Comparison of ENCODE assay signal across 8 mouse cellular contexts in the genomic region with DNA sequence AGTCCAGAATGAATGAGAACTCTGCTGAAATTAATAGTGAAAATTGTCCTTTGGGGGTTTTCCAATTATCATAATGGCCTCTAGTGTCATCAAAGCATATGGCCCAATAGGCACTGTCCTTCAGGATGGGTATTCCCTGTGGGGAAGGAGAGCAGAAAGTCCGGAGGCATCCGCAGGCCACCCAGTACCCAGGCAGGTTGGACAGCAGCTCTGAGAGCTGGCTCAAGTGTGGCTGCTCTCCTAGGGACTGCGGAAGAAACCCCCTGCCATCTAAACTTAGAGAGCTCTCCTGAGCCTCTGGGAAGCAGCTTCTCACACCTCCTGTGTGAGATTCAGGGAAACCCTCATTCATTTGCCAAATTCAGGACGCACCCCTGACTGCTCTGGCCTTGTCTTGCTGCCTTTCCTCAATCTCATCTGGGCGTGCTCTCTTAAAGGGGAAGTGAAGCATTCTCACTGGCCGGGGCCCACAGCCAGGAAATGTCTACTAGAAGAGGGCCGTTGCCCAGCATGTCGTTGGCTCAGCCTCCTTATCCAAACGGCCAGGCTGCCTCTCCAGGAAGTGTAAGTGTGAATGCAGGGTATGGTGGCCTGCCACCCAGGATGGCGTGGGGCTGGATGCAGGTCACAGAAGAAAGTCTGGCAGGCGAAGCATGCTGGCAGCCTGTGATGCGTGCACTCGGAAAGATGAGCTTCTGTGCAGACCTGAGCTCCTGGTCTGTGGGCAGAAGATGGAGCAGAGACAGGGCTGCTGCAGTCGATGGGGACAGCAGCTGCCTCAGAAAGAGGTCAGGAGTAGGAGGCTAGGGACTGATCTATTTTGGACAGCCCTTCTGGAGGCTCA.
DNase-seq lines count a peak whose midpoint lies in the region; ATAC-seq and TF ChIP-seq lines count a peak whose summit lies in the region.

No protein-coding gene starts in this region.

- peak overlapping the region; percentile 96 for H3K27ac ChIP-seq in MEL (ENCODE audit: control insufficient read depth, low read depth, low read length)
- H3K27ac ChIP-seq in cerebellum, adult 2 months (ENCODE audit: insufficient read depth, low read length): peak overlapping the region; percentile 9
- H3K27ac ChIP-seq in liver, postnatal 0 days (ENCODE audit: low read depth): peak overlapping the region; percentile 82
- 0 out of 2 replicates have a peak overlapping the region, but pooled peaks have one; percentile 11 for H3K27ac ChIP-seq in neural tube, embryonic 13.5 days (replicated peaks)
- no peak overlapping the region for H3K27ac ChIP-seq in stomach, postnatal 0 days (replicated peaks)

- WGBS in cerebellum, adult 2 months: 1% methylated on average over 14 of the region's 14 CpGs
- WGBS in liver, postnatal 0 days (ENCODE audit: insufficient replicate concordance): 24% methylated on average over 14 of the region's 14 CpGs
- 33% methylated on average over 14 of the region's 14 CpGs for WGBS in neural tube, embryonic 13.5 days
- WGBS in stomach, postnatal 0 days: 21% methylated on average over 14 of the region's 14 CpGs

- peak; percentile 94 for DNase-seq in MEL (ENCODE audit: low read depth, low spot score)
- peak; percentile 87 to 93 for DNase-seq in cerebellum, adult 2 months
- peak; percentile 76 for DNase-seq in heart, postnatal 4 days
- DNase-seq in layer of hippocampus, adult 18-20 months (ENCODE audit: low spot score in 2 of 2): peak; percentile 46 to 54
- peak; percentile 75 for DNase-seq in liver, postnatal 0 days
- DNase-seq in stomach, postnatal 0 days (ENCODE audit: low spot score): peak; percentile 51

- H3K4me3 ChIP-seq in MEL (ENCODE audit: control insufficient read depth in 1 of 2, insufficient read depth in 1 of 2, low read depth in 2 of 2, low read length in 2 of 2): peak overlapping the region; percentile 49 to 71
- peak overlapping the region; percentile 32 for H3K4me3 ChIP-seq in cerebellum, adult 2 months (replicated peaks; ENCODE audit: insufficient read depth, low read depth, low read length)
- peak overlapping the region; percentile 56 for H3K4me3 ChIP-seq in liver, postnatal 0 days (ENCODE audit: low read depth, low read length)
- no peak overlapping the region for H3K4me3 ChIP-seq in neural tube, embryonic 13.5 days
- H3K4me3 ChIP-seq in stomach, postnatal 0 days (ENCODE audit: low read depth, low read length): peak overlapping the region; percentile 10; the same call in 1 of the 2 replicates

- H3K27me3 ChIP-seq in MEL (ENCODE audit: control insufficient read depth in 1 of 2, insufficient read depth in 2 of 2, low read length in 2 of 2): no peaks in the 10 kb centered on the region
- no peaks in the 10 kb centered on the region for H3K27me3 ChIP-seq in cerebellum, adult 2 months (ENCODE audit: control insufficient read depth, insufficient read depth, low read length)
- no peaks in the 10 kb centered on the region for H3K27me3 ChIP-seq in liver, postnatal 0 days (ENCODE audit: insufficient read depth, low read length)
- no peaks in the 10 kb centered on the region for H3K27me3 ChIP-seq in neural tube, embryonic 13.5 days
- no peaks in the 10 kb centered on the region for H3K27me3 ChIP-seq in stomach, postnatal 0 days (ENCODE audit: control insufficient read depth, insufficient read depth, low read length)

- TF ChIP-seq POLR2A in MEL (IDR thresholded peaks at IDR 0.05; ENCODE audit: control insufficient read depth in 1 of 2, insufficient read depth in 1 of 2, low read depth in 1 of 2, low read length in 2 of 2, poor library complexity in 1 of 2): peak; percentile 69 to 74; a peak in 3 of 4 replicates
- TF ChIP-seq POLR2A in cerebellum, adult 2 months (IDR thresholded peaks at IDR 0.05; ENCODE audit: borderline replicate concordance, insufficient read depth, low read length): 0 out of 2 replicates have a peak, but pooled peaks have one; percentile 17

- TF ChIP-seq CTCF in MEL (IDR thresholded peaks at IDR 0.05 in 2 of 3, conservative IDR thresholded peaks at IDR 0.05 in 1 of 3; ENCODE audit: control insufficient read depth in 1 of 3, insufficient read depth in 1 of 3, low read depth in 2 of 3, low read length in 3 of 3, poor library complexity in 1 of 3, severe bottlenecking in 1 of 3): no peak
- TF ChIP-seq CTCF in cerebellum, adult 2 months (IDR thresholded peaks at IDR 0.05; ENCODE audit: borderline replicate concordance, insufficient read depth, low read depth, low read length): no peak
- no peak for TF ChIP-seq CTCF in liver, postnatal 0 days (IDR thresholded peaks at IDR 0.05; ENCODE audit: low read depth)
- TF ChIP-seq CTCF in stomach, postnatal 0 days (IDR thresholded peaks at IDR 0.05; ENCODE audit: low read depth): no peak

- TF ChIP-seq RAD21 in MEL (IDR thresholded peaks at IDR 0.05; ENCODE audit: low read depth, low read length): no peak

- H3K79me2 ChIP-seq in MEL (ENCODE audit: control insufficient read depth, insufficient read depth, low read length, poor library complexity): peaks cover 33% of the 10 kb centered on the region

- peak; percentile 74 to 91 for TF ChIP-seq EP300 in MEL (IDR thresholded peaks at IDR 0.05; ENCODE audit: low read depth in 1 of 2, low read length in 2 of 2)
- peak; percentile 65 for TF ChIP-seq EP300 in liver, postnatal 0 days (IDR thresholded peaks at IDR 0.05; ENCODE audit: low read depth)
- no peak for TF ChIP-seq EP300 in stomach, postnatal 0 days (optimal IDR thresholded peaks at IDR 0.05)

- no peaks in the 10 kb centered on the region for H3K9me3 ChIP-seq in MEL (replicated peaks; ENCODE audit: insufficient read depth, low read length)
- no peaks in the 10 kb centered on the region for H3K9me3 ChIP-seq in liver, postnatal 0 days (ENCODE audit: low read length)
- H3K9me3 ChIP-seq in neural tube, embryonic 13.5 days: no peaks in the 10 kb centered on the region
- no peaks in the 10 kb centered on the region for H3K9me3 ChIP-seq in stomach, postnatal 0 days (ENCODE audit: control insufficient read depth, low read length)

- H3K4me2 ChIP-seq in liver, postnatal 0 days (ENCODE audit: low read depth, low read length): peak overlapping the region; percentile 79
- H3K4me2 ChIP-seq in neural tube, embryonic 13.5 days: peak overlapping the region; percentile 25; the same call in 1 of the 2 replicates
- peak overlapping the region; percentile 37 for H3K4me2 ChIP-seq in stomach, postnatal 0 days (replicated peaks; ENCODE audit: low read depth)

- H3K9ac ChIP-seq in MEL (ENCODE audit: control insufficient read depth, low read depth, low read length, poor library complexity, severe bottlenecking): peak overlapping the region; percentile 76
- H3K9ac ChIP-seq in liver, postnatal 0 days (replicated peaks): peak overlapping the region; percentile 50
- 0 out of 2 replicates have a peak overlapping the region, but pooled peaks have one; percentile 26 for H3K9ac ChIP-seq in neural tube, embryonic 13.5 days
- no peak overlapping the region for H3K9ac ChIP-seq in stomach, postnatal 0 days (ENCODE audit: low read length)

- peaks cover 0 to 43% of the 10 kb centered on the region in 2 experiments; a peak in 3 of 4 replicates for H3K36me3 ChIP-seq in MEL (ENCODE audit: control insufficient read depth in 1 of 2, insufficient read depth in 2 of 2, low read length in 2 of 2)
- H3K36me3 ChIP-seq in liver, postnatal 0 days (replicated peaks; ENCODE audit: insufficient read depth, low read length): 0 out of 2 replicates have a peak, but pooled peaks cover 5% of the 10 kb centered on the region
- H3K36me3 ChIP-seq in neural tube, embryonic 13.5 days: no peaks in the 10 kb centered on the region
- H3K36me3 ChIP-seq in stomach, postnatal 0 days (ENCODE audit: control insufficient read depth, insufficient read depth, low read length): no peaks in the 10 kb centered on the region

- peak; percentile 79 for ATAC-seq in frontal cortex, adult (ENCODE audit: low TSS enrichment)
- ATAC-seq in liver, postnatal 0 days: peak; percentile 48
- ATAC-seq in neural tube, embryonic 13.5 days (ENCODE audit: low read depth): peak; percentile 57
- peak; percentile 52 for ATAC-seq in stomach, postnatal 0 days (ENCODE audit: low FRiP score, low TSS enrichment)

- peaks cover 16 to 45% of the 10 kb centered on the region in 2 experiments for H3K4me1 ChIP-seq in MEL (ENCODE audit: control insufficient read depth in 1 of 2, insufficient read depth in 2 of 2, low read length in 2 of 2)
- H3K4me1 ChIP-seq in cerebellum, adult 2 months (ENCODE audit: control insufficient read depth, insufficient read depth, low read length): peaks cover 12% of the 10 kb centered on the region
- H3K4me1 ChIP-seq in liver, postnatal 0 days (ENCODE audit: insufficient read depth): peaks cover 65% of the 10 kb centered on the region
- H3K4me1 ChIP-seq in neural tube, embryonic 13.5 days (replicated peaks): peaks cover 20% of the 10 kb centered on the region
- no peaks in the 10 kb centered on the region; the same call in 1 of the 2 replicates for H3K4me1 ChIP-seq in stomach, postnatal 0 days (replicated peaks; ENCODE audit: control insufficient read depth, insufficient read depth)

TF ChIP-seq in MEL, 35 proteins besides CTCF, POLR2A, EP300 and RAD21 (continues in another document):
- TF ChIP-seq MAFK (IDR thresholded peaks at IDR 0.05; ENCODE audit: borderline replicate concordance, low read depth, low read length): no peak
- TF ChIP-seq NRF1 (IDR thresholded peaks at IDR 0.05; ENCODE audit: insufficient read depth, low read depth, low read length, poor library complexity, severe bottlenecking): no peak
- TF ChIP-seq GABPA (IDR thresholded peaks at IDR 0.05; ENCODE audit: low read depth, low read length): 0 out of 2 replicates have a peak, but pooled peaks have one; percentile 38
- TF ChIP-seq JUND (IDR thresholded peaks at IDR 0.05; ENCODE audit: low read depth, low read length): no peak
- TF ChIP-seq SIN3A (IDR thresholded peaks at IDR 0.05; ENCODE audit: low read length): peak; percentile 92
- TF ChIP-seq ELF1 (IDR thresholded peaks at IDR 0.05; ENCODE audit: low read depth, low read length): peak; percentile 82
- TF ChIP-seq MYB (IDR thresholded peaks at IDR 0.05; ENCODE audit: low read depth, low read length): peak; percentile 95
- TF ChIP-seq BHLHE40 (IDR thresholded peaks at IDR 0.05; ENCODE audit: borderline replicate concordance, low read depth, low read length): peak; percentile 44; the same call in 1 of the 2 replicates
- TF ChIP-seq GATA1 (IDR thresholded peaks at IDR 0.05; ENCODE audit: low read depth, low read length): peak; percentile 18; the same call in 1 of the 2 replicates
- no peak for TF ChIP-seq USF1 (IDR thresholded peaks at IDR 0.05; ENCODE audit: low read depth, low read length)
- no peak for TF ChIP-seq KAT2A (conservative IDR thresholded peaks at IDR 0.05; ENCODE audit: low read depth, low read length)
- no peak for TF ChIP-seq SMC3 (IDR thresholded peaks at IDR 0.05; ENCODE audit: low read depth, low read length)
- TF ChIP-seq TCF12 (IDR thresholded peaks at IDR 0.05; ENCODE audit: low read depth, low read length): peak; percentile 84
- no peak for TF ChIP-seq POLR2AphosphoS5 (IDR thresholded peaks at IDR 0.05; ENCODE audit: borderline replicate concordance, low read depth, low read length)
- TF ChIP-seq TBP (IDR thresholded peaks at IDR 0.05; ENCODE audit: low read depth, low read length): peak; percentile 92
- TF ChIP-seq E2F4 (IDR thresholded peaks at IDR 0.05; ENCODE audit: borderline replicate concordance, low read depth, low read length): no peak

Comparison
In these comparisons a context has a peak if more than half of its experiments do, and no peak if none do; other contexts are left out.
1. H3K4me2 ChIP-seq: peak in every context shown above with its lines; median percentile 79 in liver, postnatal 0 days; 37 in stomach, postnatal 0 days; 25 in neural tube, embryonic 13.5 days.